Mouse (Mus musculus) hindlimb bud, embryonic 11.5 days (tissue): ENCODE data around the gene Kcnj4.

Source experiments
- DNase-seq: peaks from one replicate; pipeline ENCODE4 v3.0.0-alpha.2; 2012; ENCODE audit warnings: low read depth, low spot score; ENCODE audit errors: extremely low spot score

Kcnj4 gene

DNA sequence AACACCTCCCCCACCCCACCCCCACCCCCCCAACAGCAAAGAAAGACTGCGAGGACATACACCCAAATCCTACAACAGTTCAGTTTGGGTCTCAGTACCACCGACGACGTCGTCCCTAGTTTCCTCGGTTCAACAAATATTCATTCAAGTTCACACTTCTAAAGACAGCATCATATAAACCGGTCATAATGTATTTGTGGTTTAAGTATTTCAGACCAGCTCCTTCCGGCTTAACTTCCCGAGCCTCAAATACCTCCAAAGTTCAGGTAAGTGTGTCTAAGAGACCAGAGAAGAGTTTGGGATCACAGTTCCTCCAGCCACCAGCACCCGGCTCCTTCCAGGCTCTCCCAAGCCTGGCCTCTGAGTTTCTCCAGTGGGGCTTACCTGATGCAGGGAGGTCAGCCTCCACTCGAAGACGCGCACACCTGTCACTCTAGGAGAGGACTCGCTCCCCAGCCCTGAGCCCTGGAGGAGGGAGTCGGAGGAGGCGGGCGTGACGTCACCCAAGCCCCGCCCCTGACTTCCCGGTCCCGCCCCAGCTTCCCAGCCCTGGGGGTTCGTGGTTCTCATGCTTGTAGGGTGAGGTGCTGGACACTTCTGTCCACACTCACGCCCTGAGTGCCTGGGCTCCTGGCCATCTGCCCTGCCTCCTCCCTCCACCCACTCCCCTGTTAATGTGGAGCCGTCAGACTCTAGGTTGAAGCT is 49.8 kb downstream of the Kcnj4 start, which contains the start of gene Csnk1e:
Csnk1e (minus strand) TSS at position 461 of the 705 bp plus-strand sequence.
- DNase-seq, result no peak

DNA sequence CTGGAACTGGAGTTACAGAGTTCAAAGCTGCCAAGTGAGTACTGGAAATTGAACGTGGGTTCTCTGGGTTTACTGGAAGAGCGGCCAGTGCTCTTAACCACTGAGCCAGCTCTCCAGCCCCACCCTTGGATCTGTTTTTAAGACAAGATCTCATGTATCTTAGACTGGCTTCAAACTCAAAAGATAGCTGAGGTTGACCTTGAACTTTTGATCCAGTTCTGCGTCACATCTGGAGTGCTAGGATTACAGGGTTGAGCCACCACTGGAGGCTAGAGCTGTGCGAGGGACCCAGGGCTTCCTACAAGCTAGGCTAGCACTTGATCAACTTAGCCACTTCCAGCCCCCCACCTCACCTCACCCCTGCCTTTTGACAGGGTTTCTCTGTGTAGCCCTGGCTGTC is 51.2 kb downstream of the Kcnj4 start:
- no peak for DNase-seq

DNA sequence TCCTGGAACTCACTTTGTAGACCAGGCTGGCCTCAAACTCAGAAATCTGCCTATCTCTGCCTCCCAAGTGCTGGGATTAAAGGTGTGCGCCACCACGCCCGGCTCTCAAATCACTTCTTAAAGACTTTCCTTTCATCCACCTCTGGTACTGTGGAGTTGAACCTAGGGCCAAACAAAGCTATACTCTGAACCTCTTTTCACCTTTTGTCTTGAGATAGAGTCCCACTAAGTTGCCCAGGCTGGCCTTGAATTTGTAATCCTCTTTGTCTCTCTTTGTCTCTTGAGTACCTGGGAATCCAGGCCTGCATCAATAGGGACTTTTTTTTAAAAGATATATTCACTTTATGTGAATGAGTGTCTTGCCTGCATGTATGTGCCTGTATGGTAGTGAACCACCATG is 57.0 kb downstream of the Kcnj4 start:
- DNase-seq, result no peak

DNA sequence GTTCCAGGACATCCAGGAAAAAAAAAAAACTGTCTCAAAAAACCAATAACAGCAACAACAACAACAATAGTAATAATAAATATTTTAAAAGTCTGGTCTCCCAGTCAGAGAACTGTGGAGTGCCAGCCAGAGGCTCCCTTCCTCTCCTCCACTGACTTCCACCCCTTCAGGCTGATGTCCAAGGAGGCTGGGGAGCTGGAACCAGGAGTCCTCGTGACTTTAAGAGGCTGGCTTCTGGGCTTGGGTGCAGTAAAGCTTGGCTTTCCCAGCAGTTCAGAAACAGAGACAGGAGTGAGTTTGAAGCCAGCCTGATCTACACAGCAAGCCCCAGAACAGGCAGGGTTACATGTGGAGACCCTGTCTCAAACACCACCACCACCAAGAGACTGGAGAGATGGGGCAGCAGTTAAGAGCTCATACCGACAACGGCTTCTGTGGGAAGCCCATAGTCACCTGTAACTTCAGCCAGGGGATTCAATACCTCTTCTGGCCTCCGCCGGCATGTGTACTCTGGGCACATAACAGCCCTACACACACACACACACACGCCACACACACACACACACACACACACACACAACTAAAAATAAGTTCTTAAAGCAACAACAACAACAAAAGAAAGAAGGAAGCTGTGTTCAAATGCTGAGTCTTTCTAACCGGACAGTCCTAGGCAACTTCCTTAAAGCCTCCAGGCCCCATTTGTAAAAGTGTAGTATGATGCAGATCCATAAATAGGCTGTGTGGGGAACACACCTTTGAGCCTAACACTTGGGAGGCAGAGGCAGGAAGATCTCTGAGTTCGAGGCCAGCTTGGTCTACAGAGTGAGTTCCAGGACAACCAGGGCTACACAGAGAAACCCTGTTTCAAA is 59.0 kb downstream of the Kcnj4 start:
- DNase-seq, result no peak

DNA sequence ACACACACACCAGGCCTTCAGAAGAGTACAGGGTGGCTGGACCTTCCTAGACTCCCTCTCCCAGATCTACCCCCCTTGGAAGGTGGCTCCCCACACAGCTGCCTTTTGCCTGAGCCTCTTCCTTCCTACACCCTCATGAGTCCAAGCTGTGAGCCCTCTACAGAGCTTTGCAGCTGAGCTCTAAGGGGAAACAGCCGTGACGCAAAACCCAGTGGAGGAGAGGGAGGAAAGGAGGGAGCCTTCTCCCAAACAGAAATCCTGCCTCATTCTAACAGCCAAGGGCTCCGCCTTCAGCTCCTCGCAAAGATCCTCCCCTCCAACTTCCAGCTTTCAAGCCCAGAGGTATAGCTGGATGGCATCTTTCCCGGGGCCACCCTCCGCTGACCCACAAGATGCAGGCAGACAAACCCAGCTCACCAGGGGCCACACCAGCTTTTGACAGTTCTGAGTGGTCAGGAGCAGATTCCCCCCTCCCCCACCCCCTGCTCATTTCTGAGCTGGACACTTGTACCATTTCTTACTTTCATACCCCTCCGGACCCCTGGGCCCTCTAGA is 61.1 kb downstream of the Kcnj4 start:
- DNase-seq, result no peak

DNA sequence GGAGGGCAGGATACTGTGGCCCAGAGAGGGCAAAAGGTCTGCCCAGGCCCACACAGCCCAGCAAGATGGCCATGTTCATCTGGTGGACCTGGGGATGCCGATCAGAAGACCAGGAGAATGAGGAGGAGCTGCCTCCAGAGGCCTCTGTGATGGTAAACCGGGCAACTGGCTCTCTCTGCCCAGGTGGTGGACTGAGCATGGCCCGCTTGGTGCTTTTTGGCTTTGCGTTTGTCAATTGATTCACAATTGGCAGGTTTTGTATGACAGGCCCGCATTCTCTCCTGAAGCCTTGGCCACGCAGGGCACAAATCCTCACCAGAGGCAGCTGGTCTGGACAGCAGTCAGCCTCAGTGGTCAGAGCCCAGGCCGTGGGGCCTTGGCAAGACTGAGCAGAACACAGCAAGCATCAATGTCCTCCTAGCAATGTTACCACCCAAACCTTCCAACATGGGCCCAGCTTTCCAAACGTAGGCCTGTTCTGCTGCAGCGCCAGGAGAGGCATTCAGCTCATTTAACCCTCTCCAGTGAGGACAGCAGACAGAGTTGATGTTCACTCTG is 62.0 kb downstream of the Kcnj4 start:
- DNase-seq, result no peak

DNA sequence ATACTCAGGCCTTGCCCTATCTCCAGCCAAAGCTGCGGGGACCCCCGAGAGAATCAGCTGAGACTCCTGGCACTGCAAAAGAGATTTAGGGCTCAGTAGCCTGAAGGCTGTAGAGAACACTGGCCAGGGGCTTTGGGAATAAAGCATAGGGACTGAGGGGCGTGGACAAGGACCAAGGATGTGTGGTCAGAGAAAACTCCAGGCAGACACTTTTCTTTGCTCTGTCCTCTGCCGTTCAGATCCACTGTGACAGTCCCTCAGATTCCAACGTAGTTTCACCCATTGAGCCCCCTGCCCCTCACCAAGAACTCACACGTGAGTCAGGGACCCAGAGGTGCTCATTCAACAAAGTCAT is 62.8 kb downstream of the Kcnj4 start:
- no peak for DNase-seq

DNA sequence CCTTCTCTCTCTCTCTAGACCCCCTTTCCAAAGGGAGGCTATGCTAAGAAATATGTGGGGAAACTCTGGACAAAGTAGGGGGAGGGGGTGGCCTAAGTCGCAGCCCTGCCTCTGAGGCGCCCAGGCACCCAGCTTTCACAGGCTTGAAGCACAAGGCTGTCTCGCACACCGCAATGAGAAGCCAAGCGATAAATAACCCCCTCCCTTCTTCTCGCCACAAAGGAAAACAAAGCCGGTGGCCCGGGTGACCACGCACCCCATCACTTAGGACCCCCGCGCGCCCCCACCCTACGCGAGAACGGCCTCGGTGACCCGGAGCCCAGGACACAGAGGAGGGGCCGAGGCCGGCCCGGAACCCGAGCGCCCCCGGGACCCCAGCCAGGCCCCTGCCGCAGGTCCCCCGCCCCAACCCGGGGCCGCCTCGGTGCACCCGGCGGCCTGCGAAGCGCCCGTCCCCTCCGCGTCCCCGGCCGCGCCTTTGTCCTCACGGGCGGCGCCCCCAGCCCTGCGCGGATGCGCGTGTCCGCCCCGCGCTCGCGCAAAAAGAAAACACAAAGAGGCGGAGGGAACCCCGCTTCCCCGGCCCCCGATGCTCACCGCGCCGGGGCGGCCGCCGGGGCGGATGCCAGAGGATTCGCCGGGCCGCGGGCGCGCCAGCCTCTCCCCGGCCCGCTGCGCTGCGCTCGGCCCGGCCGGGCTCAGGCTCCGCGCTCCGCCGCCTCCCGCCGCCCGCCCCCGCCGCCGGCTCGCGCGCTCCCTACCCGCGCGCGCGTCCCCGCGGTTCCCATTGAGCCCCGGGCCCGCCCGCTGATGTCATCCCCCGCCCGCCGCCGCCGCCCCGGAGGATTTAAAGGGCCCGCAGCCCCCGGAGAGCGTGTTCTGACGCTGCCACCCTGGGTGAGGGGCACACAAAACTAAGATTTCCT is 63.4 kb downstream of the Kcnj4 start:
- no peak for DNase-seq

DNA sequence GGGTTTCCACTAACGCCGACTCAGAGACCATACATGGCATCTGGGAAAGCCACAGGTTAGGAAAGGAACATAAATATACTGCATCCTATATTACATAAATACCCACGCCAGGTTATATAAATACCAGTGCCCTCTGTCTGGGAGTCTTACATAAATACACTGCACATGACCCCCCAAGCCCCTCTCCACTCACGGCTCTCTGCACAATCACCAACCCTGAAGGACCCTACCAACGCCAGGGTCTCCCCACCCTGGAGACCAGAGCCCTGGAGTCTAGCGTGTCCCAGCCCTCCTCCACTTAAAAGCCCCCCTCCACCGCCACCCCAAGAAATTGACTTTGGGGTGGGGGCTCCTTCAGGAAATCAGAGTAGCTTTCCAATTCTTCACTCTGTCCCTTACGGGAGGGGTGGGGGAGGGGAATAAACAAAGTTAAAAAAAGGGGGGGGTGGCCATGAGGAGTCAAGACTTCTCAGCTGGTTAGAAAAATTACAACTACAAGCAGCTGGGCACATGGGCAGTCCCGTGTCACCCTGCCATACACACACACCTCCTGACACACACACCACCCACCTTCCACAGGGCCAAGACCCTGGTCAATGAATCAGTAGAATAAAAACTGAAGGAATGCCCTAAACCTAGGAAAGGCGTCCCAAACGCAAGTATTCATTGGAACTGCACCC is 64.2 kb downstream of the Kcnj4 start:
- DNase-seq, result no peak

DNA sequence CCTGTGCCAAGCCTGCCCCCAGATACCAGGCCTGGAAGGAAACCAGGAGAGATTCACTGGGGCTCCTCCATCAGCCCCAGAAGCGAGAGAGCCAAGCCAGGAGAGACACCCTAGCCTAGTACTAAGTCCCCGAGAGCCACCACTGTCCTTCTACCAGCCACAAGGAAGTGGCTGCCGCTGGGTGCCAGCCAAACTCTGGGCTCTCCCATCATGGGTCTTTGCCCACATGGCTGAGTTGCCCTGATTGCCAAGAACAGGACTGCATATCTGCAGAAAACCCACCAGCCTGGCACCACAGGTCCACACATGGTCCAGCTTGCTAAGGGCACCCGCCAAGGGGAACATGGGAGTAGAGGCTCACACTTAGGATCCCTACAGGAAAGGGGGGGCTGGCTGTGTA is 64.8 kb downstream of the Kcnj4 start:
- DNase-seq, result no peak

DNA sequence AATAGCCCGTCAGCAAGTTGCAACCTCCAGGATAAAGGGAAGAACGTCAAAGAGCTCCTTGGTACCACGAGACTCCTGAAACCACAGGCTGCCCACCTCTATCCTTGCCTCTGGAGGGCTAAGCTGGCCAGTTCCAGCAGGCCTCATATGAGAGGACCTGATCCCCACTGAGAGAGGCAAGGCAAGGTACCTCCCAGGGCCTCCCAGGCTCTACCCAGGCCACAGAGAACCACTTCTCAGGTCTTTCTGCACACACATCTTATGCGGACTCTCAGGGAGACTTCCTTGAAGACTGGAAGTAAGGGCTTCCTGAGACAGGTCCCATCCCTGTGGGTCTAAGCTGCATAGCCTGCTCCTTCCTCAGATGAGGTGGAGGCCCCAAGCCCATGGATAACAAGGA is 65.7 kb downstream of the Kcnj4 start:
- DNase-seq, result no peak

DNA sequence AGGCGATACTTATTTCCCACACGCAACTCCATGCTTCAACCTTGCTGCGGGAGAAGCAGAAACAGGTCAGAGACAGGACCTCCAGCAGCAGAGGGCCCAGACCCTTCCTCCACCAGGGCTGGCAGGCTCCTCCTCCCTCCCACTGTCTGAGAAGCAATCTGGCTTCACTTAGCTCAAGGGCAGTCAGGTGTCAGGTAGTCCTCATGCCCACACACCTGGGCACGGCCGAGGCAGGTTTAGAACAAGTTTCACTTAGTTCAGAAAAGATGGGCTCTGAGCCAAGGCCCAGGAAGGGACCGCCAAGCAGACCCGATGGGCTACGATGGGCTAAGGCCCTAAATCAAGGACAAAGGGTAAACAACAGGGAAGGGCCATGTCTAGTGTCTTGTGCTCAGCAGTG is 66.2 kb downstream of the Kcnj4 start:
- DNase-seq, result no peak

DNA sequence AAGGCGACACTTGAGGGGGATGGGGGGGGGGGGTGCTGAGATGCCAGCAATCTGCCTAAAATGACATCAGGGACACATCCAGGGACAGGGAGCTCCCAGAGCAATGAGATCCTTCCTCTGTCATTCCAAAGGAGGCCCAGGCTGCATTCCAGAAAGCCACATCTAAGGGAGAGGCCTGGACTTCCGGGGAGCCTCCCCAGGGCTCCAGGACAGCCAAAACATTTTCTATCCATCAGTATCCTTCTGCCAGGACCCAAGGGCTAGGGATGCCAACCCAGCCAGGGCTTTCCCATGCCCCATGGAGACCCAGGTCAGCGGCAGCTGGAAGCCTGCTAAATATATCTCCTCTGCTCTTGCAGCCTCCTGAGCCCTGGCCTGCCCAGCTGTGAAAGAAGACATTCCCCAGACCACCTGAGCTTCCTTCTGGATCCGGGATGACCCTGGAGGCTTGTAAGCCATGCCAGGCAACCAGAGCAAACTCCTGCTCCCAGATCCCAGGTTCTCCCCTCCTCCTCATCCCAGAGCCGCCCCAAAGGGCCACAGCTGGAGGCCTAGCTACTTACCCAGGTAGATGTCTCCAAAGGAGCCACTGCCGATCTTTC is 66.7 kb downstream of the Kcnj4 start:
- no peak for DNase-seq

DNA sequence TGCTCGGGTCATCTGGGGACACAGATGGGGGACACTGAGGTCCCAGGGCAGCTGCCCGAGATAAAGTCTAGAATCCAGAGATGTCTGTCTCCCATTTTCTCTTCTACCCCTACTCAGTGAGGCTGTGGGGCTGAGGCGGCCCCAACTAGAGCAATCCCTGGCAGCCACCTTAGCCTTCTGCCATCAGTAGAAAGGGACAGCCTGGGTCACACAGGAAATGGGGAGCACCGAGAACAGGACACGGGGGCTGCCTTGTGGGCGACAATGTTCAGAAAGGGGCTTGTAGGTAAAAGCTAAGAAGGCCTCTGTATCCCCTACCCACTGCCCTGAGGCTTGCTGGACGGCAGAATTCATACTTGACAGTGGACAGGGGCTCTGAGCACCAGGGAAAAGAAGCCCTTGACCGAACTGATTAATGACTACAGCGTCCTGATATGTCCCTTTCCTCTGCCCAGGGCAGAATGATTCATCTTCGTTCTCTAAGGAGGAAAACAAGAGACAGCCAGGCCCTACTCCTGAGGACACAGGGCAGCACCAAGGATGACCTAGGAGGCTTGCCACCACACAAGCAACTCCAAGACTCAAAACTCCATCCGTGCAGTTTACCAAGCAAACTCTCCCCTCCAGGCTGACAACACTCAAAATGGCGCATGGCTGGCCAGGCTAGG is 67.4 kb downstream of the Kcnj4 start:
- no peak for DNase-seq

DNA sequence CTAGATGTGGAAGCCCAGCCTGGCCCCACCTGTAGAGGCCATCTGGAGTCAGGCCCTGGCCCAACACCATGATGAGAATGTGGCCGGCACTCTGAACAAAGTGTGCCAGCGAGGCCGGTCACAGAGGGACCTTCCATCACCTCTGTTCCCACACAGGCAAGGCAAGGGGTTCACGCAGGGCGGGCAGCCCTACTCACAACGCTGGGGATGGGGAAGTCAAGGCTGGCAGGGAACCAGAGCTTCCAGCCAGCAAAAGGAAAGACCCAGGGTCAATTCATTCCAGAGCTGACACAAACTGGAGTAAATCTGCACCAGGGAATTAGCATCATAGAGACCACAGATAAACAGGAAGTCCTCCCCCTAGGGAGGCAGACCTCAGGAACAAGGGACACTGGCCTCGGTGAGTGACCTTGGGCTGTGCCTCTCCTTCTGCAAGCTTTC is 68.5 kb downstream of the Kcnj4 start:
- DNase-seq, result no peak

DNA sequence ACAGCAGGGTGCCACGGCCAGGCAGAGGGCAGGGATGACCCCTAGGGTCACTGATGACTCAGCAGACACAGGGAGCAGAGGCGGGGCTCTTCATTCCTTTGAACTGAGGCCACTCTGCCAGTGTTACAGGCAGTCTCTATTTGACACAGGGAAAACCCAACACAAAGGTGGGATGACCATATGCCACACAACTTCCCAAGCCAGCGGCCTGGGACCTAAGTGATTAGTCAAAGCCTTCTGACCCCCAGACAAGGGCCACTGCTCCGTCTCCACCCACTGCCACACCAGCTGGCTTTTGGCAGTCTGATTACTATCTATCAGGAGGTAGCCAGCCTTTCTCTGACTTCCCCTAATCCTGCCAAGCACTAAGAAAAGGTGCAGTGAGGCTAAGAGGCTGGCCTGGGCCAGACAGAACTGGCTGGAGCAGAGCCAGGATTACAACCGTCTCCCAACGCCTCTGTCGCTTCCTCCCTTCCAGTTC is 69.8 kb downstream of the Kcnj4 start:
- no peak for DNase-seq
